27 mouse cellular contexts compared by ENCODE assay signal in the genomic region with DNA sequence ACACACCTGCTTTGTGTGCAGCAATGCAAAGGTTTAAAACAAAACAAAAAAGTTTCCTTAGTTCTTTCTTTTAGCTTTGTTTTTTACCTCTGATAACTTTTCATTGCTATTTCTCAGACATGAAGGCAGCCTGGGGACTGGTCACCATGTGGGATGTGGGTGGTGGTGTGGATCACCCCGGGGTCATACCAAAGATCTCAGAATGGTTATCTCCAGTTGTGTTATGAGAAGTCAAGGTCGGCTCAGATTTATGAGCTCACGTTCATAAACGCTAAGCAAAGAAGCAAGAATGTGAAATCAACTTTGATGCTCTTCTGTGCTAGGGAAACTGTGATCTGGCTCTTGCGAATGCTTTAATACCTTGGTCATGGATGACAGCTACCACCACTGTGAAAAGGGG.
A peak's percentile ranks its signal among the peaks of the same experiment; 100 is the strongest.
DNase-seq lines count a peak whose midpoint lies in the region; ATAC-seq and TF ChIP-seq lines count a peak whose summit lies in the region.
"Had no signal": no experiment of that assay in that cellular context is flagged by ENCODE, and none has a peak within 500 bp of the region (broad histone marks: within the 10 kb centered on the region; RNA-seq: fewer than 3 reads in every experiment).

No protein-coding gene starts in this region.

- H3K36me3 ChIP-seq in liver, embryonic 15.5 days (replicated peaks): no peaks in the 10 kb centered on the region
- no peaks in the 10 kb centered on the region for H3K36me3 ChIP-seq in liver, embryonic 11.5 days (ENCODE audit: control insufficient read depth, insufficient read depth, low read length)
- H3K36me3 ChIP-seq: embryonic facial prominence, embryonic 12.5 days; embryonic facial prominence, embryonic 15.5 days; hindbrain, embryonic 10.5 days; hindbrain, embryonic 13.5 days; intestine, embryonic 15.5 days had no signal

- H3K9me3 ChIP-seq in liver, embryonic 15.5 days (replicated peaks): 0 out of 2 replicates have a peak, but pooled peaks cover 3% of the 10 kb centered on the region
- no peaks in the 10 kb centered on the region for H3K9me3 ChIP-seq in liver, embryonic 11.5 days (ENCODE audit: control insufficient read depth, low read length)
- H3K9me3 ChIP-seq: embryonic facial prominence, embryonic 12.5 days; embryonic facial prominence, embryonic 15.5 days; hindbrain, embryonic 10.5 days; hindbrain, embryonic 13.5 days; intestine, embryonic 15.5 days had no signal

- no peak overlapping the region for H3K4me2 ChIP-seq in liver, embryonic 15.5 days
- no peak overlapping the region for H3K4me2 ChIP-seq in liver, embryonic 11.5 days
- H3K4me2 ChIP-seq: embryonic facial prominence, embryonic 12.5 days; embryonic facial prominence, embryonic 15.5 days; heart, embryonic 11.5 days; hindbrain, embryonic 13.5 days; intestine, embryonic 15.5 days had no signal

- TF ChIP-seq CTCF in layer of hippocampus, adult 2 months (conservative IDR thresholded peaks at IDR 0.05): no peak

- H3K4me3 ChIP-seq in layer of hippocampus, adult 2 months: no peak overlapping the region
- no peak overlapping the region for H3K4me3 ChIP-seq in liver, embryonic 15.5 days (replicated peaks)
- H3K4me3 ChIP-seq in liver, embryonic 11.5 days (ENCODE audit: low read depth, low read length): no peak overlapping the region
- H3K4me3 ChIP-seq: embryonic facial prominence, embryonic 12.5 days; embryonic facial prominence, embryonic 15.5 days; gastrocnemius, adult 2 months; hindbrain, embryonic 10.5 days; hindbrain, embryonic 13.5 days; intestine, embryonic 15.5 days had no signal

- 0 out of 2 replicates have a peak, but pooled peaks cover 4% of the 10 kb centered on the region for H3K27me3 ChIP-seq in liver, embryonic 15.5 days
- H3K27me3 ChIP-seq in liver, embryonic 11.5 days (replicated peaks; ENCODE audit: control insufficient read depth, insufficient read depth, low read length): no peaks in the 10 kb centered on the region
- H3K27me3 ChIP-seq: embryonic facial prominence, embryonic 12.5 days; embryonic facial prominence, embryonic 15.5 days; hindbrain, embryonic 13.5 days; intestine, embryonic 15.5 days had no signal

- ATAC-seq in liver, embryonic 15.5 days (ENCODE audit: insufficient read depth): no peak
- no peak for ATAC-seq in liver, embryonic 11.5 days (replicated peaks; ENCODE audit: low FRiP score)
- ATAC-seq: activated CD4-positive, CD25-positive, alpha-beta regulatory T cell, adult 4 months; forebrain, embryonic 14.5 days; forebrain, postnatal 0 days; hindbrain, embryonic 16.5 days; intestine, embryonic 15.5 days had no signal

- no peak overlapping the region for H3K9ac ChIP-seq in liver, embryonic 15.5 days
- no peak overlapping the region for H3K9ac ChIP-seq in liver, embryonic 11.5 days (ENCODE audit: low read depth, low read length)
- H3K9ac ChIP-seq: embryonic facial prominence, embryonic 12.5 days; embryonic facial prominence, embryonic 15.5 days; forebrain, postnatal 0 days; hindbrain, embryonic 13.5 days; intestine, embryonic 15.5 days had no signal

- H3K27ac ChIP-seq in layer of hippocampus, adult 2 months: peak overlapping the region; percentile 55
- peak overlapping the region; percentile 82 for H3K27ac ChIP-seq in liver, embryonic 15.5 days (replicated peaks)
- no peak overlapping the region for H3K27ac ChIP-seq in liver, embryonic 11.5 days (ENCODE audit: low read depth, low read length)
- H3K27ac ChIP-seq: embryonic facial prominence, embryonic 12.5 days; embryonic facial prominence, embryonic 15.5 days; gastrocnemius, adult 2 months; hindbrain, embryonic 10.5 days; hindbrain, embryonic 13.5 days; intestine, embryonic 15.5 days had no signal

- 85% methylated on average over 5 of the region's 5 CpGs for WGBS in liver, embryonic 15.5 days (ENCODE audit: insufficient replicate concordance)
- WGBS in liver, embryonic 11.5 days: 89% methylated on average over 5 of the region's 5 CpGs

- H3K4me1 ChIP-seq in liver, embryonic 15.5 days (replicated peaks): peaks cover 24% of the 10 kb centered on the region
- peaks cover 5% of the 10 kb centered on the region; the same call in 1 of the 2 replicates for H3K4me1 ChIP-seq in liver, embryonic 11.5 days (replicated peaks; ENCODE audit: control insufficient read depth, insufficient read depth, low read length)
- H3K4me1 ChIP-seq: embryonic facial prominence, embryonic 12.5 days; embryonic facial prominence, embryonic 15.5 days; intestine, embryonic 15.5 days had no signal

- peak; percentile 31 to 64 for DNase-seq in adrenal gland, adult (ENCODE audit: inconsistent age in 2 of 2, low spot score in 1 of 2)
- DNase-seq in adrenal gland, postnatal 14 days: no peak
- DNase-seq in adrenal gland, postnatal 36 days: peak; percentile 22 to 32
- no peak for DNase-seq in adrenal gland, adult 18-20 months (ENCODE audit: low spot score in 2 of 2)
- DNase-seq in layer of hippocampus, adult 2 months (ENCODE audit: low spot score in 2 of 2): no peak
- DNase-seq in layer of hippocampus, postnatal 25 days (ENCODE audit: extremely low spot score in 1 of 2, low spot score in 1 of 2): no peak
- no peak for DNase-seq in liver, embryonic 11.5 days (ENCODE audit: low spot score)
- DNase-seq: adrenal gland, postnatal 25 days; cerebellum, adult 11 months; cerebellum, adult 2 months; cerebellum, adult 9-11 months; cerebellum, postnatal 25 days; forebrain, postnatal 0 days; gastrocnemius, adult 2 months; gastrocnemius, postnatal 14 days; heart, adult 18-20 months; heart, postnatal 36 days had no signal

Comparison
In these comparisons a context has a peak if more than half of its experiments do, and no peak if none do; other contexts are left out.
1. DNase-seq: peak in adrenal gland, adult (2 of 2) and adrenal gland, postnatal 36 days (2 of 2); none in adrenal gland, postnatal 14 days (single experiment), adrenal gland, adult 18-20 months (0 of 2), layer of hippocampus, adult 2 months (0 of 2), layer of hippocampus, postnatal 25 days (0 of 2) and liver, embryonic 11.5 days (single experiment).